Mouse (Mus musculus): ENCODE measurements around the gene Vgll4. TPM values are rescaled to one million over a fixed set of nuclear protein-coding genes. Genes with fewer than 3 reads are reported as not detected.
"Not testable (repeated sequence)": the region's sequence is repeated elsewhere in the genome, so short reads cannot be mapped to it uniquely, and the experiment has no call there.

Gene Vgll4
- polyA plus RNA-seq, 1 experiment from 2014 or later: 54.8 TPM

DNA sequence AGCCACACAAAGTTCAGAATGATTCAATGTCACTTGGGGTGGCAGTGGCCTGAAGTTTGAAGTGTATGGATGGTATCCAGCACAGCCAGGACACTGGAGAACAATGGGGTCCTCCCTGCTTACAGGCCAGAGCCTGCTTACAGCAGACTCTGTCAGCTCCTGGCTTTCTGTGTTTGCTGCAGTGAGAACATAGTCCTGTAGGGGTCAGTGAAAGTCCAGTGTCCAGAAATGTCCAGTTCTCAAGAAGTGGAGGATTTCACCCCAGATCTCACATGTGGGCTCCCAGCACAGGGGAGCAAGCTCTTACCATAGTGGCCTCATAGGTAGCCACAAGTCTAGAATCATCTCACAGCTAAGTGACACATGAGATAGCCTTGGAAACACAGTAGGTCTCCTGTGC, 40.4 kb downstream of the Vgll4 start:
- H3K9ac ChIP-seq (ENCODE audit: low read length): no peak overlapping the region
- no peaks in the 10 kb centered on the region for H3K36me3 ChIP-seq (ENCODE audit: control insufficient read depth, insufficient read depth, low read length)
- H3K27me3 ChIP-seq (ENCODE audit: control insufficient read depth, insufficient read depth, low read length): no peaks in the 10 kb centered on the region
- H3K9me3 ChIP-seq (ENCODE audit: control insufficient read depth, low read length): no peaks in the 10 kb centered on the region
- H3K4me3 ChIP-seq (ENCODE audit: low read depth, low read length): no peak overlapping the region
- H3K27ac ChIP-seq (ENCODE audit: low read depth, low read length): no peak overlapping the region
- 0 out of 2 replicates have a peak, but pooled peaks have one; percentile 28 for ATAC-seq (ENCODE audit: low FRiP score)
- DNase-seq (ENCODE audit: low spot score, missing footprints): no peak
- H3K4me2 ChIP-seq: no peak overlapping the region
- no peaks in the 10 kb centered on the region for H3K4me1 ChIP-seq (ENCODE audit: control insufficient read depth, insufficient read depth, low read length)

DNA sequence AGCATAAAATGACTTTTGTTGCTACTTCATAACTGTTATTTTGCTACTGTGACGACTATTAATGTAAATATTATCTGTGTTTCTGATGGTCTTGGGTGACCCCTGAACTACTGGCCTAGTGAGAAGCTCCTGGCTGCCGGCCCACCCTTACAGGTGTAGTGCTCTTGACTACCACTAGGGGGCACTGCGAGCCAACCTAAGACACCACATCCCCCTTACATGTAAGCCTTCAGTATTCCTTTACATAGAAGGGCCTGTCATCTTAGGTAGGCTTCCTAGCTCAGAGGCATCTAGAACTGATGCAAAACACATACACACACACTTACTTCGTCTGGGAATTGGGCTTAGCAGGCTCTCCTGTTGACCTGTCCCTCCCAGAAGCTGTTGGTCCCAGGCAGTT, 41.3 kb downstream of the Vgll4 start:
- peak; percentile 96 for DNase-seq (ENCODE audit: low spot score, missing footprints)
- no peak overlapping the region for H3K27ac ChIP-seq (ENCODE audit: low read depth, low read length)

DNA sequence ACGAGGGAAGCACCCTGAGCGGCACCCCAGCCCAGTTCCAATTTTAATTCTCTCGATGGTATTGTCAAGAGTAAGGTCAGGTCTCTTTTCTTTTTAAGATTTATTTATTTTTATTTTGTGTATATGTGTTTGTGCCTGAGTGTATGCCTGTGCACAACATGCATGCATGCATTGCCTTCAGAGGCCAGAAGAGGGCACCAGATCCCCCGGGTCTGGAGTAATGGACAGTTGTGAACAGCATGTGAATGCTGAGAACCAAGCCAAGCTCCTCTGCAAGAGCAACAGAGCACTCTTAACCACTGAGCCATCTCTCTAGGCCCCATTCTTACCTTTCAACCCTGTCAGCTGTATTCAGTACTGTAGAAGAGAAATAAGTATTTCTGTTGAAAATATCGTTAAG, 42.4 kb downstream of the Vgll4 start:
- H3K4me2 ChIP-seq: no peak overlapping the region
- no peaks in the 10 kb centered on the region for H3K9me3 ChIP-seq (ENCODE audit: control insufficient read depth, low read length)
- DNase-seq (ENCODE audit: low spot score, missing footprints): no peak
- no peaks in the 10 kb centered on the region for H3K4me1 ChIP-seq (ENCODE audit: control insufficient read depth, insufficient read depth, low read length)
- WGBS: 90% methylated on average over 5 of the region's 5 CpGs
- no peaks in the 10 kb centered on the region for H3K27me3 ChIP-seq (ENCODE audit: control insufficient read depth, insufficient read depth, low read length)
- ATAC-seq (ENCODE audit: low FRiP score): no peak
- no peaks in the 10 kb centered on the region for H3K36me3 ChIP-seq (ENCODE audit: control insufficient read depth, insufficient read depth, low read length)
- H3K27ac ChIP-seq (ENCODE audit: low read depth, low read length): no peak overlapping the region
- H3K9ac ChIP-seq (ENCODE audit: low read length): no peak overlapping the region
- no peak overlapping the region for H3K4me3 ChIP-seq (ENCODE audit: low read depth, low read length)

More for the DNA sequence above, 41.3 kb downstream of the Vgll4 start:
- ATAC-seq (ENCODE audit: low FRiP score): peak; percentile 47; the same call in 1 of the 2 replicates
- H3K4me1 ChIP-seq (ENCODE audit: control insufficient read depth, insufficient read depth, low read length): no peaks in the 10 kb centered on the region
- H3K4me2 ChIP-seq: no peak overlapping the region
- no peaks in the 10 kb centered on the region for H3K36me3 ChIP-seq (ENCODE audit: control insufficient read depth, insufficient read depth, low read length)
- 7% methylated on average over 4 of the region's 4 CpGs for whole genome bisulfite sequencing
- no peaks in the 10 kb centered on the region for H3K9me3 ChIP-seq (ENCODE audit: control insufficient read depth, low read length)
- H3K4me3 ChIP-seq (ENCODE audit: low read depth, low read length): no peak overlapping the region
- no peak overlapping the region for H3K9ac ChIP-seq (ENCODE audit: low read length)
- no peaks in the 10 kb centered on the region for H3K27me3 ChIP-seq (ENCODE audit: control insufficient read depth, insufficient read depth, low read length)

DNA sequence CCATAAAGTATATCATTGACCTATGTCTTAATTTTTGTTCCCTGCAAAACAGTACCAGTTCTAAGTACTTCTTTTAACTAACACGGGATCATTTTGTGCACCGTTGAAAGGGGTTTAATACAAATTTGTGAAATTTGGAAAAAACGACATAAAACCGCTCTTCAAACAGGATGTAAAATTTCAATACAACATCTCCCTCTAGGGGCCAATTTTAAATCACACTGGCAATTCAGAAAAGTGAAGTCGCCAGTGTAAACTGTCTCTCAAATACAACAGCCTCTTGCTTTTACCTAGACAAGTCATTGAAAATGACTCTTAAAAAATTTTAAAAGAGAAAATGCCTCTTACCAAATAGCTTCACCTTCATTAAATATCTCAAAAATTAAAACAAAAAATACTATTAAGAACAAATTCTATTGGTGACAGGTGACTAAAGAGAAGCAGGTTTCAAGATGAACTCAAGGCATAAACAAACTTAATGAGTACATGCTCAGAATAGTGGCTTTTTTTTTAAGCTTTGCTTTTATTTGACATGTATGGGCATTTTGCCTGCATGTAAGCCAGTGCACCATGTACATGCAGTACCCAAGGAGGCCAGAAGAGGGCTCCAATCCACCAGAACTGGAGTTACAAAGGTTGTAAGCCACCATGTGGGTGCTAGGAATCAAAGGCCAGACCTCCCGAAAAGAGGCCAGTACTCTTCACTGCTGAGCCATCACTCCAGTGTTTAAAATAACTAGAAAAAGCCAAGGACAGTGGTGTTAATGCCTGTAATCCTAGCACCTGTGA, 43.2 kb downstream of the Vgll4 start:
- H3K9me3 ChIP-seq (ENCODE audit: control insufficient read depth, low read length): no peaks in the 10 kb centered on the region
- WGBS: 45% methylated on average over 6 of the region's 6 CpGs
- no peaks in the 10 kb centered on the region for H3K27me3 ChIP-seq (ENCODE audit: control insufficient read depth, insufficient read depth, low read length)
- ATAC-seq (ENCODE audit: low FRiP score) (no peak), DNase-seq (ENCODE audit: low spot score, missing footprints) (no peak)
- H3K4me1 ChIP-seq (ENCODE audit: control insufficient read depth, insufficient read depth, low read length): no peaks in the 10 kb centered on the region
- H3K4me3 ChIP-seq (ENCODE audit: low read depth, low read length): no peak overlapping the region
- no peaks in the 10 kb centered on the region for H3K36me3 ChIP-seq (ENCODE audit: control insufficient read depth, insufficient read depth, low read length)
- H3K9ac ChIP-seq (ENCODE audit: low read length): no peak overlapping the region
- H3K4me2 ChIP-seq: no peak overlapping the region
- no peak overlapping the region for H3K27ac ChIP-seq (ENCODE audit: low read depth, low read length)

DNA sequence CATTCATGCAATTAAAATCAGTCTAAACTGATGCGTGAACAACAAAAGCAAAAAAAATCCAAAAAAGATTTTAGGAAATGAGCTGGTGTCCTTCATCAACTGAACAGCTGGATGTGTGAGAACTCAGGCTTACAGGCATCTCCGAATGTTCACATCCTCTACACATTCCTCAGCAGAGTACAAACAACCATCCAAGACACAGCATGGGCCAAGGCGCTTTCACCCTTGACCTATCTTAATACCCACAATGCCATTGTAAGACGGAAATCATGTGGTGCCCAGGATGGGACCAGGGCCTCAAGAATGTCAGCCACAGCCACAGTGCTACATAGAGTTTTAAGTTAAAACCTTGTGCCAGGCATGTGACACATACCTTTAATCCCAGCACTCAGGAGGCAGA, 44.6 kb downstream of the Vgll4 start:
- Histone ChIP-seq H3K4me2 (no peak overlapping the region), H3K4me1 (ENCODE audit: control insufficient read depth, insufficient read depth, low read length) (no peaks in the 10 kb centered on the region), H3K9me3 (ENCODE audit: control insufficient read depth, low read length) (no peaks in the 10 kb centered on the region), H3K4me3 (ENCODE audit: low read depth, low read length) (no peak overlapping the region), H3K9ac (ENCODE audit: low read length) (no peak overlapping the region), H3K36me3 (ENCODE audit: control insufficient read depth, insufficient read depth, low read length) (no peaks in the 10 kb centered on the region), H3K27ac (ENCODE audit: low read depth, low read length) (no peak overlapping the region), H3K27me3 (ENCODE audit: control insufficient read depth, insufficient read depth, low read length) (no peaks in the 10 kb centered on the region)
- WGBS: 87% methylated on average over 4 of the region's 4 CpGs
- ATAC-seq (ENCODE audit: low FRiP score): no peak
- DNase-seq (ENCODE audit: low spot score, missing footprints): no peak

DNA sequence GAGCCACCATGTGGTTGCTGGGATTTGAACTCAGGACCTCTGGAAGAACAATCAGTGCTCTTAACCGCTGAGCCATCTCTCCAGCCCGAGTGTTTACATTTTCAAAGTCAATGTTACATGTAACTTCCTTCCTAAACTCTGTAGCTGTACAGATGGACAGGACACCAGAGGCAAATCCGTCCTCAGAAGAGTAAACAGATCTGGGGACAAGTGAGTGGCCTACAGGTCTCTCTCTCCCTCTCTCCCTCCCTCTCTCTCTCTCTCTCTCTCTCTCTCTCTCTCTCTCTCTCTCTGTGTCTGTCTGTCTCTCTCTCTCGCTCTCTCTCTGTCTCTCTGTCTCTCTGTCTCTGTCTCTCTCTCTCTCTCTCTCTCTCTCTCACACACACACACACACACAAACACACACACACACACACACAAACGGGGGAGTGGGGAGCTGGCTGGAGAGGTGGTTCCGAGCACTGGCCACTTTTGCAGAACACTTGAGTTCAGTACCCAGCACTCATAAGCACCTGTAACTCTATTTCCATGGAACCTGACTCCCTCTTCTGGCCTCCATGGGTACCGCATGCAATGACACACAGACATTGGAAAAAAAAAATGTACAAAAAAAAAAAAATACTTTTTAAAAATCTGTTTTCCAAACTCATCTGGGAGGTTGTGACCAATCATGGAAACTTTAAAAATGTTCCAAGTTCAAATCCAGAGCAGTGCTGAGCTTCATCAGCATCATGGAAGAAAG, 47.3 kb downstream of the Vgll4 start:
- peaks cover 21% of the 10 kb centered on the region for H3K4me1 ChIP-seq (ENCODE audit: control insufficient read depth, insufficient read depth, low read length)
- H3K36me3 ChIP-seq (ENCODE audit: control insufficient read depth, insufficient read depth, low read length); H3K27me3 ChIP-seq (ENCODE audit: control insufficient read depth, insufficient read depth, low read length); ATAC-seq (ENCODE audit: low FRiP score); H3K4me3 ChIP-seq (ENCODE audit: low read depth, low read length); H3K9ac ChIP-seq (ENCODE audit: low read length); DNase-seq (ENCODE audit: low spot score, missing footprints); H3K4me2 ChIP-seq; H3K9me3 ChIP-seq (ENCODE audit: control insufficient read depth, low read length); H3K27ac ChIP-seq (ENCODE audit: low read depth, low read length): not testable (repeated sequence)
- 71% methylated on average over 7 of the region's 7 CpGs for WGBS

DNA sequence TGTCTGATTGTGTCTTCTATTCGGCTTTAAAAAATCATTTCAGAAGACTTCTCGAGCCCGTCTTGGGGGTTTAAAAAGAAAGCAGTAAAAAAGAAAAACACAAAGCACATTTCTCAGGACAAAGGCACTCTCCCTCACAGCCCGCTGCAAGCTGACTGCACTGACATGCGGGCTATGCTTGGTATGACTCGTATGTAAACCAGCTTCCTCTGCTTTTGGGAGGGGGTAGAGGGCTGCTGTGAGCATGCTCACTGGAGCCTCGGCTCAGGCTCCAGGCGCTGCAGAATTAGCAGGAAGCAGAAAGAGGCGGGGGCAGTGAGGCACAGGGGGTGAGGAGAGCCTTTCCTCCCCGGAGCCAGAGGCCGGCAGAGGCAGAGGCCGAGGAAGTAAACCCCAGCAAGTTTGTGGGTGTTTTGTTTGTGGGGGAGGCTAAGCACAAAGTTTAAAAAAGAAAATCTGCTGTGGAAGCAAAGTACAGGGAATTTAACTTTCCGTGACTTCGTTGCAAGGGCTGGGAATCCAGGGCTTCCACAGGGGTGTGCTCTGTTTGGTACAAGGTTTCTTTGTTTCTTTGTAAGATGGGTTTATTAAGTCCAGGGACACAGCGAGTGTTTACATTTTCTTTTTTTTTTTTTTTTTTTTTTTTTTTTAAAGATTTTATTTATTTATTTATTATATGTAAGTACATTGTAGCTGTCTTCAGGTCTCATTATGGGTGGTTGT, 48.0 kb downstream of the Vgll4 start:
- H3K27me3 ChIP-seq (ENCODE audit: control insufficient read depth, insufficient read depth, low read length): no peaks in the 10 kb centered on the region
- 7% methylated on average over 15 of the region's 15 CpGs for WGBS
- DNase-seq (ENCODE audit: low spot score, missing footprints): peak; percentile 96
- peak overlapping the region; percentile 39 for H3K4me3 ChIP-seq (ENCODE audit: low read depth, low read length)
- H3K9me3 ChIP-seq (ENCODE audit: control insufficient read depth, low read length): no peaks in the 10 kb centered on the region
- ATAC-seq (ENCODE audit: low FRiP score): peak; percentile 96
- no peaks in the 10 kb centered on the region for H3K36me3 ChIP-seq (ENCODE audit: control insufficient read depth, insufficient read depth, low read length)
- H3K9ac ChIP-seq (ENCODE audit: low read length): peak overlapping the region; percentile 71
- peaks cover 28% of the 10 kb centered on the region for H3K4me1 ChIP-seq (ENCODE audit: control insufficient read depth, insufficient read depth, low read length)
- H3K4me2 ChIP-seq: peak overlapping the region; percentile 66
- peak overlapping the region; percentile 46; the same call in 1 of the 2 replicates for H3K27ac ChIP-seq (ENCODE audit: low read depth, low read length)

DNA sequence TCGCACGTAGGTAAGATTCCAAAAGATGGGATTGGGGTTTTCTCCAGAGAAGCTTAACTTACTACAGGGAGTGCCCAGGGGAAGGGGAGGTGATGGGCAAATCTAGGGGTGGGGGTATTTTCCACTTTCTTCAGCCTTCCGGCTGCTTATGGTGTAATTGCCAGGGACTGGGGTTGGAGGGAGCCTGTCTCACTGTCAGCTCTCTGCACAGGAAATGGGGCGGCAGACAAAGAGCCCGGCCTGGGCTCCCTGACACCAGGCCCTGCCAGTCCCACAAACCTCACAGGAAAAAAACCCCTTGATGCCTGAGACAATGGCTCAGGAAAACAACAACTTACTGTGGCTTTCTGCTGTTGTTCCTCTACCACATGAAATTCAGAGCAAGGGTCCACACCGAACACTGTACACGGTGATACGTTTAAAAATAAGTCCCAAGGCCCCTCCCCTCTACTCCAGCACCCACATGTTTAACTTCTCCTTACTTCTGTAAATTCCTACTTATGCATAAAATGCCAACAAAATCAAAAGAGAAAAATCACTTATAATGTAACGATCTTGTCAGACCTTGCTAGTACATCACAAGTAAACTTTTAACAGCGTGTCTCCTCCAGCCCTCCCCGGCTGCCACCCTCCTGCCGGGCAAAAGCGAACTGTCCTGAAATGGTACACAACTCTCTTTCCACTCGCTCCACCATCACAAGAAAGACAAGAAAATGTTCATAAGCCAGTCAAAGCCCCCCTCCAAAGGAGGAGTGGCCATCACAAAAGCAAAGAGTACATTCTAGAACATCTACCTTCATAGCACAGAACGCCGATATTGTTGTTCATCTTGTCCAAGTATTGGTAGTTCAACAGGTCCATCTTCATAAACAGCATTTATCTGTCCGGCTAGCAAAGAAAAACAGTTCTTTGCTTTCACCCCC, 49.0 kb downstream of the Vgll4 start:
- H3K36me3 ChIP-seq (ENCODE audit: control insufficient read depth, insufficient read depth, low read length): no peaks in the 10 kb centered on the region
- no peaks in the 10 kb centered on the region for H3K27me3 ChIP-seq (ENCODE audit: control insufficient read depth, insufficient read depth, low read length)
- H3K4me3 ChIP-seq (ENCODE audit: low read depth, low read length): peak overlapping the region; percentile 39
- 11% methylated on average over 17 of the region's 17 CpGs for WGBS
- no peaks in the 10 kb centered on the region for H3K9me3 ChIP-seq (ENCODE audit: control insufficient read depth, low read length)
- H3K4me2 ChIP-seq: peak overlapping the region; percentile 66
- peaks cover 37% of the 10 kb centered on the region for H3K4me1 ChIP-seq (ENCODE audit: control insufficient read depth, insufficient read depth, low read length)
- peak overlapping the region; percentile 46; the same call in 1 of the 2 replicates for H3K27ac ChIP-seq (ENCODE audit: low read depth, low read length)
- peak; percentile 54 for ATAC-seq (ENCODE audit: low FRiP score)
- peak; percentile 96 for DNase-seq (ENCODE audit: low spot score, missing footprints)
- peak overlapping the region; percentile 71 for H3K9ac ChIP-seq (ENCODE audit: low read length)

Measured in midbrain, embryonic 11.5 days (tissue).